Mouse (Mus musculus) hindbrain, embryonic 15.5 days (tissue): ENCODE data around the gene Folh1. TPM values are rescaled to one million over a fixed set of nuclear protein-coding genes. Genes with fewer than 3 reads are reported as not detected.

ENCODE experiments used
- polyA plus RNA-seq: library from polyadenylated mRNA; unstranded; fragments of >200 nt; fragmentation: Nextera tagmentation; extraction: Ambion mirVana; gene quantifications from 2 replicates; pipeline ENCODE4 v1.2.1, GENCODE M21; 2015

Gene Folh1
- polyA plus RNA-seq, 1 experiment from 2014 or later, result 0.86 TPM

Other genes starting within 250 kb of the Folh1 start
- gene Olfr295, start 192.1 kb downstream of the Folh1 start, polyA plus RNA-seq, result not detected in 2 replicates
- not detected in 2 replicates for gene Olfr294, start 159.3 kb downstream of the Folh1 start, polyA plus RNA-seq
- gene Olfr293, start 126.9 kb downstream of the Folh1 start, polyA plus RNA-seq, result not detected in 2 replicates
- gene Olfr292, start 87.6 kb downstream of the Folh1 start, polyA plus RNA-seq, result not detected in 2 replicates
- not detected in 2 replicates for gene Vmn2r77, start 19.1 kb upstream of the Folh1 start, polyA plus RNA-seq
- not detected in 2 replicates for gene Vmn2r78, start 139.2 kb upstream of the Folh1 start, polyA plus RNA-seq
- gene Vmn2r79, start 220.2 kb upstream of the Folh1 start, polyA plus RNA-seq, result not detected in 2 replicates